Mouse (Mus musculus) lung, embryonic 14.5 days (tissue): ENCODE results near the gene Pbx3. TPM values are rescaled to one million over a fixed set of nuclear protein-coding genes. Genes with fewer than 3 reads are reported as not detected.

ENCODE experiments used
- ATAC-seq: fragments of 200-750 bp; cut with Nextera tagmentation; 2 replicates; pipeline ENCODE4 v1.8.0; 2017; ENCODE audit warnings: mild to moderate bottlenecking, moderate TSS enrichment, moderate library complexity; ENCODE audit not compliant: insufficient read depth
- DNase-seq: peaks from one replicate; pipeline ENCODE4 v3.0.0-alpha.2; 2015
- H3K27ac ChIP-seq: fragments of 300-500 bp; sonication (generic); 2 replicates; pipeline ENCODE4 v1.5.1; 2014; ENCODE audit warnings: low read depth, mild to moderate bottlenecking, moderate library complexity
- H3K27me3 ChIP-seq: fragments of 300-500 bp; sonication (generic); 2 replicates; pipeline ENCODE4 v1.6.1; 2014; ENCODE audit warnings: low read length, control low read depth; ENCODE audit not compliant: insufficient read depth
- H3K36me3 ChIP-seq: fragments of 300-500 bp; sonication (generic); 2 replicates; pipeline ENCODE4 v1.6.1; 2014; ENCODE audit warnings: control low read depth; ENCODE audit not compliant: insufficient read depth
- H3K4me1 ChIP-seq: fragments of 300-500 bp; sonication (generic); 2 replicates; pipeline ENCODE4 v1.6.1; 2014; ENCODE audit warnings: antibody characterized with exemption, control low read depth; ENCODE audit not compliant: insufficient read depth
- H3K4me2 ChIP-seq: fragments of 300-500 bp; sonication (generic); 2 replicates; pipeline ENCODE4 v1.6.1; 2014; ENCODE audit warnings: mild to moderate bottlenecking
- H3K4me3 ChIP-seq: fragments of 300-500 bp; sonication (generic); 2 replicates; pipeline ENCODE4 v1.5.1; 2014; ENCODE audit warnings: low read depth, low read length
- H3K9ac ChIP-seq: fragments of 300-500 bp; sonication (generic); 2 replicates; pipeline ENCODE4 v1.6.1; 2014
- H3K9me3 ChIP-seq: fragments of 300-500 bp; sonication (generic); 2 replicates; pipeline ENCODE4 v1.6.1; 2016; ENCODE audit warnings: low read depth, low read length, control low read depth
- CTCF ChIP-seq: IDR thresholded peaks from 2 replicates; pipeline ENCODE4 v1.5.1; 2016; ENCODE audit warnings: antibody characterized with exemption, low read depth
- WGBS: fragments of 180-500 bp; shearing (Covaris S2); extraction: QIAGEN DNeasy Blood & Tissue Kit; methylation state at CpG from one replicate; pipeline ENCODE4 v1.1.7; 2014; 5-methylcytosine and 5-hydroxymethylcytosine counted together
- polyA plus RNA-seq: library from polyadenylated mRNA; unstranded; fragments of >200 nt; fragmentation: Nextera tagmentation; extraction: Ambion mirVana; gene quantifications from 2 replicates; pipeline ENCODE4 v1.2.1, GENCODE M21; 2014

Pbx3 gene
- polyA plus RNA-seq, 1 experiment from 2014 or later = 38.4 TPM

GRCm38 (mm10) chr2:34370349-34370724 lies 2.6 kb downstream of the Pbx3 start:
- 0 out of 2 replicates have a peak, but pooled peaks cover 2% of the 10 kb centered on the region for H3K27me3 ChIP-seq
- H3K36me3 ChIP-seq = no peaks in the 10 kb centered on the region
- DNase-seq = no peak
- no peaks in the 10 kb centered on the region for H3K9me3 ChIP-seq
- peak overlapping the region; percentile 77 for H3K4me2 ChIP-seq
- peak overlapping the region; percentile 95 for H3K4me3 ChIP-seq
- peak overlapping the region; percentile 95 for H3K9ac ChIP-seq
- 3% methylated on average over 7 of the region's 7 CpGs for WGBS
- 0 out of 2 replicates have a peak, but pooled peaks cover 5% of the 10 kb centered on the region for H3K4me1 ChIP-seq
- no peak for ATAC-seq
- 0 out of 2 replicates have a peak overlapping the region, but pooled peaks have one; percentile 9 for H3K27ac ChIP-seq
- TF ChIP-seq CTCF = no peak

- no peaks in the 10 kb centered on the region for H3K9me3 ChIP-seq
- WGBS = 14% methylated on average over 6 of the region's 6 CpGs
- H3K9ac ChIP-seq = peak overlapping the region; percentile 27
- no peaks in the 10 kb centered on the region for H3K27me3 ChIP-seq
- peak overlapping the region; percentile 75; the same call in 1 of the 2 replicates for H3K27ac ChIP-seq
- peak; percentile 83 for DNase-seq
- no peaks in the 10 kb centered on the region for H3K36me3 ChIP-seq
- peaks cover 7% of the 10 kb centered on the region; the same call in 1 of the 2 replicates for H3K4me1 ChIP-seq
- TF ChIP-seq CTCF = no peak
- peak overlapping the region; percentile 53 for H3K4me2 ChIP-seq
- H3K4me3 ChIP-seq = peak overlapping the region; percentile 21
- 0 out of 2 replicates have a peak, but pooled peaks have one; percentile 9 for ATAC-seq
Observed at GRCm38 (mm10) chr2:34368396-34368795, 4.5 kb downstream of the Pbx3 start.

- Histone ChIP-seq H3K27ac (no peak overlapping the region), H3K9ac (no peak overlapping the region), H3K4me1 (peaks cover 10% of the 10 kb centered on the region; the same call in 1 of the 2 replicates), H3K9me3 (no peaks in the 10 kb centered on the region), H3K4me3 (no peak overlapping the region), H3K4me2 (no peak overlapping the region), H3K36me3 (no peaks in the 10 kb centered on the region), H3K27me3 (no peaks in the 10 kb centered on the region)
- 71% methylated on average over 2 of the region's 2 CpGs for WGBS
- DNase-seq (no peak), ATAC-seq (no peak)
- TF ChIP-seq CTCF = no peak
Observed at GRCm38 (mm10) chr2:34367024-34367423, 5.9 kb downstream of the Pbx3 start.

GRCm38 (mm10) chr2:34363678-34364077 lies 9.3 kb downstream of the Pbx3 start:
- H3K4me2 ChIP-seq = no peak overlapping the region
- no peak for TF ChIP-seq CTCF
- no peaks in the 10 kb centered on the region for H3K9me3 ChIP-seq

GRCm38 (mm10) chr2:34355801-34356211 lies 17.1 kb downstream of the Pbx3 start:
- peak; percentile 57 for DNase-seq
- Histone ChIP-seq H3K4me1 (peaks cover 4% of the 10 kb centered on the region), H3K27me3 (no peaks in the 10 kb centered on the region), H3K4me2 (no peak overlapping the region), H3K4me3 (no peak overlapping the region), H3K9ac (no peak overlapping the region), H3K9me3 (no peaks in the 10 kb centered on the region), H3K27ac (no peak overlapping the region), H3K36me3 (0 out of 2 replicates have a peak, but pooled peaks cover 7% of the 10 kb centered on the region)
- ATAC-seq = no peak
- no peak for TF ChIP-seq CTCF
- 31% methylated on average over 7 of the region's 7 CpGs for WGBS

More at GRCm38 (mm10) chr2:34363678-34364077, 9.3 kb downstream of the Pbx3 start:
- WGBS = 11% methylated on average over 1 of the region's 1 CpGs
- Histone ChIP-seq H3K36me3 (0 out of 2 replicates have a peak, but pooled peaks cover 7% of the 10 kb centered on the region), H3K27ac (no peak overlapping the region), H3K4me3 (no peak overlapping the region), H3K9ac (no peak overlapping the region), H3K4me1 (peaks cover 12% of the 10 kb centered on the region; the same call in 1 of the 2 replicates), H3K27me3 (no peaks in the 10 kb centered on the region)
- DNase-seq (peak; percentile 41), ATAC-seq (no peak)

- ATAC-seq (no peak), DNase-seq (no peak)
- Histone ChIP-seq H3K27me3 (no peaks in the 10 kb centered on the region), H3K4me1 (no peaks in the 10 kb centered on the region; the same call in 1 of the 2 replicates), H3K4me3 (no peak overlapping the region), H3K27ac (no peak overlapping the region), H3K36me3 (peaks cover 3% of the 10 kb centered on the region; the same call in 1 of the 2 replicates), H3K9ac (no peak overlapping the region), H3K4me2 (no peak overlapping the region), H3K9me3 (no peaks in the 10 kb centered on the region)
- no peak for TF ChIP-seq CTCF
Observed at GRCm38 (mm10) chr2:34352006-34352405, 20.9 kb downstream of the Pbx3 start.

GRCm38 (mm10) chr2:34347096-34347495 lies 25.8 kb downstream of the Pbx3 start:
- H3K27me3 ChIP-seq = no peaks in the 10 kb centered on the region
- WGBS = 54% methylated on average over 6 of the region's 6 CpGs
- no peaks in the 10 kb centered on the region for H3K9me3 ChIP-seq
- no peak overlapping the region for H3K9ac ChIP-seq
- TF ChIP-seq CTCF = no peak
- H3K4me1 ChIP-seq = no peaks in the 10 kb centered on the region
- DNase-seq (no peak), ATAC-seq (no peak)
- H3K4me3 ChIP-seq = no peak overlapping the region
- H3K36me3 ChIP-seq = peaks cover 10% of the 10 kb centered on the region; the same call in 1 of the 2 replicates
- H3K27ac ChIP-seq = no peak overlapping the region
- no peak overlapping the region for H3K4me2 ChIP-seq
